Mouse (Mus musculus) liver, embryonic 15.5 days (tissue): ENCODE data around the gene Gm11937. TPM values are rescaled to one million over a fixed set of nuclear protein-coding genes. Genes with fewer than 3 reads are reported as not detected.
"Not testable (repeated sequence)": the region's sequence is repeated elsewhere in the genome, so short reads cannot be mapped to it uniquely, and the experiment has no call there.

Experiments
- ATAC-seq: fragments of 200-750 bp; cut with Nextera tagmentation; 2 replicates; pipeline ENCODE4 v1.8.0; 2017; ENCODE audit warnings: moderate number of reproducible peaks, mild to moderate bottlenecking, moderate library complexity; ENCODE audit not compliant: insufficient read depth
- H3K27ac ChIP-seq: fragments of 300-500 bp; sonication (generic); replicated peaks from 2 replicates; pipeline ENCODE4 v1.5.1; 2015; ENCODE audit warnings: mild to moderate bottlenecking, inconsistent platforms
- H3K27me3 ChIP-seq: fragments of 300-500 bp; sonication (generic); 2 replicates; pipeline ENCODE4 v1.6.1; 2015; ENCODE audit warnings: mild to moderate bottlenecking, inconsistent platforms
- H3K36me3 ChIP-seq: fragments of 300-500 bp; sonication (generic); replicated peaks from 2 replicates; pipeline ENCODE4 v1.6.1; 2015; ENCODE audit warnings: moderate library complexity, mild to moderate bottlenecking, inconsistent platforms
- H3K4me1 ChIP-seq: fragments of 300-500 bp; sonication (generic); replicated peaks from 2 replicates; pipeline ENCODE4 v1.6.1; 2015; ENCODE audit warnings: inconsistent platforms
- H3K4me2 ChIP-seq: fragments of 300-500 bp; sonication (generic); 2 replicates; pipeline ENCODE4 v1.6.1; 2015; ENCODE audit warnings: moderate library complexity, mild to moderate bottlenecking, inconsistent platforms
- H3K4me3 ChIP-seq: fragments of 300-500 bp; sonication (generic); replicated peaks from 2 replicates; pipeline ENCODE4 v1.5.1; 2015; ENCODE audit warnings: mild to moderate bottlenecking, inconsistent platforms
- H3K9ac ChIP-seq: fragments of 300-500 bp; sonication (generic); 2 replicates; pipeline ENCODE4 v1.6.1; 2015; ENCODE audit warnings: moderate library complexity, mild to moderate bottlenecking, inconsistent platforms
- H3K9me3 ChIP-seq: fragments of 300-500 bp; sonication (generic); replicated peaks from 2 replicates; pipeline ENCODE4 v1.6.1; 2016; ENCODE audit warnings: inconsistent platforms
- WGBS: fragments of 180-500 bp; shearing (Covaris S2); methylation state at CpG from one replicate; pipeline ENCODE4 v1.1.7; 2015; ENCODE audit warnings: mixed read lengths; ENCODE audit not compliant: insufficient replicate concordance; 5-methylcytosine and 5-hydroxymethylcytosine counted together
- polyA plus RNA-seq: library from polyadenylated mRNA; unstranded; fragments of >200 nt; fragmentation: Nextera tagmentation; extraction: Ambion mirVana; gene quantifications from 2 replicates; pipeline ENCODE4 v1.2.1, GENCODE M21; 2015

Gene Gm11937
- polyA plus RNA-seq, 1 experiment from 2014 or later = not detected

DNA sequence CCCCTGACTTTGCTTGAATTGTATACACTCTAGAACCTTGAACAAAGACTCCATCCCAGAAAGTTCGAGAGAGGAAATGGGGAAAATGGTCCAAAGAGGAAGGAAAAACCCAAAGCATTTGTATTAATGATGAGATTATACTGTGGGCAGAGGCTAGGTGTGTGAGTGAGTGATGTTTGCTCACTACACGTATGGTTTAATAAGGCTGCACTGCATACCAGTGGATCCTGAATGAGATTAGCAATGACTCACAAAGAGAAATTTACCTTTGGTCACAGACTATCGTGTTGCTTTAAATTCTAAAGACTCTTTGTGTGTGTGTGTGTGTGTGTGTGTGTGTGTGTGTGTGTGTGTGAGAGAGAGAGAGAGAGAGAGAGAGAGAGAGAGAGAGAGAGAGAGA is 20.9 kb upstream of the Gm11937 start:
- 44% methylated on average over 3 of the region's 3 CpGs for WGBS
- Histone ChIP-seq H3K9ac (no peak overlapping the region), H3K4me3 (no peak overlapping the region), H3K4me2 (no peak overlapping the region), H3K9me3 (no peaks in the 10 kb centered on the region), H3K36me3 (no peaks in the 10 kb centered on the region), H3K27ac (no peak overlapping the region), H3K4me1 (no peaks in the 10 kb centered on the region), H3K27me3 (no peaks in the 10 kb centered on the region)
- ATAC-seq = no peak

GRCm38 (mm10) chr11:99628138-99628537 is 18.1 kb upstream of the Gm11937 start, which contains the start of gene Krtap4-1:
Gene Krtap4-1 (minus strand): TSS chr11:99628238.
- no peak within 1 kb of the TSS for H3K27ac ChIP-seq
- H3K27me3 ChIP-seq = no peaks in the 10 kb centered on the region
- H3K9ac ChIP-seq = no peak within 1 kb of the TSS
- H3K4me3 ChIP-seq = no peak within 1 kb of the TSS
- no peaks in the 10 kb centered on the region for H3K36me3 ChIP-seq
- no peaks in the 10 kb centered on the region for H3K9me3 ChIP-seq
- no peaks in the 10 kb centered on the region for H3K4me1 ChIP-seq
- H3K4me2 ChIP-seq = no peak within 1 kb of the TSS
- WGBS = 60% methylated on average over 4 of the region's 4 CpGs
- ATAC-seq = no peak

DNA sequence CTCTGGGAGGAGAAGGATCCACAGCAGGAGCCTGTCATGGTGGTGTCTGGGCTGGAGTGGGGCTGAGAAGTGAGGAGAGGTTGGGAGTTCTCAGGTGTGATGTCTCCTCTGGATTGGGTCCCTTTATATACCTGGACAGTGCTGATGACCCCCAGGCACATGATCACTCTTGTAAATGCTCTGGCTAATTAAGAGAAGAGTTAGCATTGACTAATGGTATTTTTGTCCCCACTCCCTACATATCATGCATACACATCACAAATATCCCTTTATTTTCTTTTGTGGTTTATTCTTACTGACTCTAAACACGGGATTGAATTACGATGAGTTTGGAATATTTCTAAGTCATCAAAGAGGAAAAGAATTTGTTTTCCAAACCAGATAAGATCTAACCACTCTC is 10.3 kb upstream of the Gm11937 start, which contains the start of gene Gm11562:
Gm11562 (minus strand) TSS at position 101 of the 400 bp plus-strand sequence.
- Histone ChIP-seq H3K4me2 (no peak within 1 kb of the TSS), H3K4me1 (no peaks in the 10 kb centered on the region), H3K9ac (no peak within 1 kb of the TSS), H3K27me3 (no peaks in the 10 kb centered on the region), H3K4me3 (no peak within 1 kb of the TSS), H3K27ac (no peak within 1 kb of the TSS), H3K36me3 (no peaks in the 10 kb centered on the region), H3K9me3 (no peaks in the 10 kb centered on the region)
- WGBS = 68% methylated on average over 2 of the region's 2 CpGs
- no peak for ATAC-seq

DNA sequence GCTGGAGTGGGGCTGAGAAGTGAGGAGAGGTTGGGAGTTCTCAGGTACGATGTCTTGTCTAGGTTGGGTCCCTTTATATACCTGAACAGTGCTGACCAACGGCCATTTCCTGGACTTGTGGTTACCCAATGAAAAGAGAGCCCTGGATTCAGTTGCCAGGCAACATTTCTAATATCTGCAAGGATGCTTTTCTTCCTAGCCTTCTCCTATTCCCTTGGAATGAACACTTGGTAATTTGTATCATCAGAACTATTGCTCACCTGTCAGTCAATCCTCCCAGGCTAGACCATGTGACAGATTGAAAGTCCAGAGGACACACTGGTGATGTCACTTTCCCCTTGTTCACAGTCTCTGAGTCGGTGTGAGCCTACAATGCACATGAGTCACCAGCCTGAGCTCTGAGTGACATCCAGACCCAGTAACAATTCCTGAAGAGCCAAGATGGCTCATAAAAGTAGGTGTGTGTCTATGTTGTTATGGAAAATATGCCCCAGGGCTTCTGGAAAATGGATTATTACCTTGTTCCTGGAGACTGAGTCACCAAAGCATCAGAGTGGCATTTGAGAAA is 4.9 kb upstream of the Gm11937 start, which contains the start of gene Krtap2-4:
Krtap2-4 (minus strand) TSS at position 51 of the 568 bp plus-strand sequence.
- Histone ChIP-seq H3K9me3 (no peaks in the 10 kb centered on the region), H3K27ac (no peak within 1 kb of the TSS), H3K4me1 (no peaks in the 10 kb centered on the region), H3K9ac (no peak within 1 kb of the TSS), H3K4me3 (no peak within 1 kb of the TSS), H3K36me3 (no peaks in the 10 kb centered on the region), H3K4me2 (no peak within 1 kb of the TSS), H3K27me3 (no peaks in the 10 kb centered on the region)
- WGBS = 39% methylated on average over 3 of the region's 3 CpGs
- ATAC-seq = no peak

- H3K4me1 ChIP-seq = no peaks in the 10 kb centered on the region
- H3K4me3 ChIP-seq = no peak overlapping the region
- no peak for ATAC-seq
- no peaks in the 10 kb centered on the region for H3K36me3 ChIP-seq
- no peak overlapping the region for H3K4me2 ChIP-seq
- H3K27ac ChIP-seq = no peak overlapping the region
- 26% methylated on average over 1 of the region's 1 CpGs for WGBS
- H3K9me3 ChIP-seq = no peaks in the 10 kb centered on the region
- no peaks in the 10 kb centered on the region for H3K27me3 ChIP-seq
- H3K9ac ChIP-seq = no peak overlapping the region
Measured at GRCm38 (mm10) chr11:99609126-99609525, 863 bp downstream of the Gm11937 start.

- H3K27ac ChIP-seq, H3K4me3 ChIP-seq, H3K36me3 ChIP-seq, H3K9me3 ChIP-seq, H3K27me3 ChIP-seq, H3K9ac ChIP-seq, H3K4me2 ChIP-seq, H3K4me1 ChIP-seq, ATAC-seq: not testable (repeated sequence)
- 43% methylated on average over 1 of the region's 1 CpGs for WGBS
Measured at GRCm38 (mm10) chr11:99603208-99603607, 6.8 kb downstream of the Gm11937 start, which contains the start of gene Gm11938. Gene Gm11938 (minus strand): TSS chr11:99603308.

GRCm38 (mm10) chr11:99597742-99598141 is 12.2 kb downstream of the Gm11937 start, which contains the start of gene Krtap9-3:
Gene Krtap9-3 (minus strand): TSS chr11:99598105.
- ATAC-seq, H3K27ac ChIP-seq, H3K4me1 ChIP-seq, H3K27me3 ChIP-seq, H3K9me3 ChIP-seq, H3K36me3 ChIP-seq, H3K9ac ChIP-seq, H3K4me2 ChIP-seq, H3K4me3 ChIP-seq: not testable (repeated sequence)
- WGBS = 59% methylated on average over 6 of the region's 6 CpGs

- H3K4me2 ChIP-seq = no peak within 1 kb of the TSS
- H3K36me3 ChIP-seq = no peaks in the 10 kb centered on the region
- ATAC-seq = no peak
- no peak within 1 kb of the TSS for H3K9ac ChIP-seq
- H3K27ac ChIP-seq = no peak within 1 kb of the TSS
- WGBS = 78% methylated on average over 6 of the region's 6 CpGs
- no peak within 1 kb of the TSS for H3K4me3 ChIP-seq
- H3K9me3 ChIP-seq = no peaks in the 10 kb centered on the region
- no peaks in the 10 kb centered on the region for H3K4me1 ChIP-seq
- H3K27me3 ChIP-seq = no peaks in the 10 kb centered on the region
Measured at GRCm38 (mm10) chr11:99590981-99591380, 19.0 kb downstream of the Gm11937 start, which contains the start of gene Krtap1-3. Gene Krtap1-3 (minus strand): TSS chr11:99591339.

GRCm38 (mm10) chr11:99585096-99585495 is 24.9 kb downstream of the Gm11937 start:
- Histone ChIP-seq H3K36me3 (no peaks in the 10 kb centered on the region), H3K9me3 (no peaks in the 10 kb centered on the region), H3K4me3 (no peak overlapping the region), H3K27ac (no peak overlapping the region), H3K4me2 (no peak overlapping the region), H3K9ac (no peak overlapping the region), H3K27me3 (no peaks in the 10 kb centered on the region), H3K4me1 (no peaks in the 10 kb centered on the region)
- WGBS = 78% methylated on average over 7 of the region's 7 CpGs
- ATAC-seq = no peak

- H3K4me3 ChIP-seq = no peak within 1 kb of the TSS
- H3K27ac ChIP-seq = no peak within 1 kb of the TSS
- H3K27me3 ChIP-seq = no peaks in the 10 kb centered on the region
- H3K4me1 ChIP-seq = no peaks in the 10 kb centered on the region
- no peaks in the 10 kb centered on the region for H3K9me3 ChIP-seq
- H3K9ac ChIP-seq = no peak within 1 kb of the TSS
- H3K36me3 ChIP-seq = no peaks in the 10 kb centered on the region
- H3K4me2 ChIP-seq = no peak within 1 kb of the TSS
- ATAC-seq = no peak
- 65% methylated on average over 5 of the region's 5 CpGs for WGBS
Measured at GRCm38 (mm10) chr11:99583245-99583704, 26.7 kb downstream of the Gm11937 start, which contains the start of gene Krtap1-4. Gene Krtap1-4 (minus strand): TSS chr11:99583654.

DNA sequence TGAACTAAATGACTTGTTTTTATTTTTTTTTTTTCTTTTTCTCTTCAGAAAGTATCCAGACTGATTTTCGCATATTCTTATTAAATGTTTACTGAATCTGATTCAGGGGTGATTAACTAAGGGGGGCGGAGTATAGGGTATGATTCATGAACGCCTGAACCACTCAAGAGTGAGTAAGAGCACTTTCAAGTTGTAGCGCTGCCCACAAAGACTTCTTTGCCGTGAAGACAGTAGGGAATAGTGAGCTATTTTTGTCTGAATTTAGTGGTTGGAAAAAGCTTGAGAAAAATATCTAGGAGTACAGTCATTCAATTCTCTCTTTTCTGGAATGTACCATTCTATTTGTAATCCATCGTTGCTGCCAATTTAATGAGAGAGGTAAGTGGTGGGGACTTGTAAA is 28.4 kb downstream of the Gm11937 start:
- 67% methylated on average over 6 of the region's 6 CpGs for WGBS
- Histone ChIP-seq H3K27me3 (no peaks in the 10 kb centered on the region), H3K4me3 (no peak overlapping the region), H3K36me3 (no peaks in the 10 kb centered on the region), H3K9ac (no peak overlapping the region), H3K9me3 (no peaks in the 10 kb centered on the region), H3K4me1 (no peaks in the 10 kb centered on the region), H3K27ac (no peak overlapping the region), H3K4me2 (no peak overlapping the region)
- no peak for ATAC-seq

DNA sequence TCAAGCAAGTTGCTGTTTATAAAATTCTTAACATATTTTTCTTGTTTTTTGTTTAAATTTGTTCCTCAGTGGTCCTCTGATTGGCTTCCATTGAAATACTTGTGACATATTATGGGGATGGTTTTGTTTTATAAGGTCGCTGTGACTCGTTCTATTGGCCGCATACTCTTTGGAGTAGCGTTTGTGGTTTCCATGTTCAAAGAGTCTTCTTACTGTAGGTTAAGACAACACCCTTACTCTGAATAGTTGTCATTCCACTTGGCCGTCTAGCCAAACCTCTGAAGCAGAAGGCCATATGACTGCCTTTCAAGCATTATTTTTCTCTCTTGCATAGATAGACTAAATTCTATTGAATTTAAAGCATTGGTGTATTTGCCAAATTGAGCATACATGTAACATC is 28.9 kb downstream of the Gm11937 start:
- Histone ChIP-seq H3K4me1 (no peaks in the 10 kb centered on the region), H3K27me3 (no peaks in the 10 kb centered on the region), H3K4me3 (no peak overlapping the region), H3K9me3 (no peaks in the 10 kb centered on the region), H3K36me3 (no peaks in the 10 kb centered on the region), H3K9ac (no peak overlapping the region), H3K27ac (no peak overlapping the region), H3K4me2 (no peak overlapping the region)
- no peak for ATAC-seq
- WGBS = 77% methylated on average over 5 of the region's 5 CpGs
